Mouse (Mus musculus) spleen, adult 10 weeks (tissue): ENCODE data around the gene Gm28510. TPM values are rescaled to one million over a fixed set of nuclear protein-coding genes. Genes with fewer than 3 reads are reported as not detected.

ENCODE experiments used
- polyA plus RNA-seq: library from polyadenylated mRNA; stranded (reverse); fragments of 350-450 nt; fragmentation: Illumina TruSeq; extraction: RNeasy Lipid Tissue Mini Kit (QIAGEN cat#74804); gene quantifications from one replicate; pipeline ENCODE4 v1.2.3, GENCODE M21; 2015; ENCODE audit warnings: low replicate concordance; ENCODE audit not compliant: insufficient read depth

The Gm28510 gene
- polyA plus RNA-seq, result not detected

GRCm38 (mm10) chrY:10412437-10412836 lies at the start of gene Gm28510:
Gene Gm28510, plus strand, starts transcription at chrY:10412737.

Other genes starting within 250 kb of the Gm28510 start
- gene Gm20834, start 88.1 kb upstream of the Gm28510 start, polyA plus RNA-seq, result not detected
- gene Gm20737, start 123.3 kb downstream of the Gm28510 start, polyA plus RNA-seq, result not detected
- not detected for gene Gm21775, start 140.7 kb downstream of the Gm28510 start, polyA plus RNA-seq
- gene Gm21900, start 203.6 kb downstream of the Gm28510 start, polyA plus RNA-seq, result not detected